Mouse (Mus musculus): ENCODE measurements at regions not wholly inside any gene's neighbourhood (a gene's known extent, or its start where the extent isn't known, plus 50 kb on each side); places are given as distances from the start of the nearest gene placed in this dataset.

DNA sequence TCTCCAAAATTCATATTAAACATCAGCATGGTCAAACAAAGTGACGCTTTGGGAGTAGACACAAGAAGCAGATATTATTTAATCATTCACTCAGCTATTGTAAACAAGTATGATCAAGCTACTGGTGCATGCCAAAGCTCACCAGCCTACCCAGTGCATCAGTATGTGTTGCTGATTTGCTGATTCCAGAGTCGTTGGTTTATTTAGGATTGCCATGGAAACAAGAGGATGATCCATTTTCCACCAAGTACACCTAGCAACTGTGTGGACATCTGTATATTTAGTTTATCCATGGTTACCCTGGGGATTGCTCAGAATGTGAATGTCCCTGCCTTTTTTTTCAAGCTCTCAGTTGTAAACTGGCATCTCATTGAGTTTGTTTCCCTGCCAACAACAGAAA lies 481.9 kb upstream of the Gm11114 start:
- TF ChIP-seq EP300 (IDR thresholded peaks at IDR 0.05) (no peak), CTCF (IDR thresholded peaks at IDR 0.05) (no peak)
- ATAC-seq, result no peak; the same call in 1 of the 2 replicates
- Histone ChIP-seq H3K4me1 (ENCODE audit: insufficient read depth, low read depth, low read length) (no peaks in the 10 kb centered on the region), H3K9ac (replicated peaks; ENCODE audit: low read depth) (no peak overlapping the region), H3K4me3 (ENCODE audit: low read depth, low read length) (no peak overlapping the region), H3K4me2 (replicated peaks; ENCODE audit: low read depth, low read length) (no peak overlapping the region), H3K9me3 (ENCODE audit: low read length) (no peaks in the 10 kb centered on the region), H3K27me3 (replicated peaks; ENCODE audit: insufficient read depth, low read length) (no peaks in the 10 kb centered on the region), H3K36me3 (ENCODE audit: insufficient read depth, low read length) (no peaks in the 10 kb centered on the region), H3K27ac (ENCODE audit: low read length) (no peak overlapping the region)
- 31% methylated on average over 2 of the region's 2 CpGs for WGBS
- DNase-seq (ENCODE audit: low spot score), result no peak

DNA sequence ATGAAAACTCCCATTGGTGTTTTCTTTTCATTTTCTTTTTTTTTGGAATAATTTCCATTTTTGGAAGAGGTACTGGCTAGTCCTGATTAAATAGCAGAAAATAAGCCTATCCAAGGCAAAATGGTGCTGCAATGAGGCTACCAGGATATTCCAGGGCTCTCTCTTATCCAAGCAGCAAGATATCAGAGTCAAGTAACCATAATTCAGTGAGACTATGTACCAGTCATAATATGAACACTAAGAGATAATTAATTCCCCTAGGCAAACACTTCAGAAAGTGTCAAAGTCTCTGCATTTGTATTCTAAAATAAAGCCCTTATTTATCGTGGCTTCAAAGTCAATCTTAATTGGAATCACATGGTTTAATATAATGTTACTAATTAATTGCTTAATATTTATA lies 475.1 kb upstream of the Gm11114 start:
- H3K4me2 ChIP-seq (replicated peaks; ENCODE audit: low read depth, low read length), result no peak overlapping the region
- H3K9ac ChIP-seq (replicated peaks; ENCODE audit: low read depth), result no peak overlapping the region
- WGBS, result 78% methylated on average over 1 of the region's 1 CpGs
- no peak for ATAC-seq
- DNase-seq (ENCODE audit: low spot score), result no peak
- no peak overlapping the region for H3K4me3 ChIP-seq (ENCODE audit: low read depth, low read length)
- TF ChIP-seq EP300 (IDR thresholded peaks at IDR 0.05) (no peak), CTCF (IDR thresholded peaks at IDR 0.05) (no peak)
- no peaks in the 10 kb centered on the region for H3K4me1 ChIP-seq (ENCODE audit: insufficient read depth, low read depth, low read length)
- no peaks in the 10 kb centered on the region for H3K27me3 ChIP-seq (replicated peaks; ENCODE audit: insufficient read depth, low read length)
- no peaks in the 10 kb centered on the region for H3K36me3 ChIP-seq (ENCODE audit: insufficient read depth, low read length)
- H3K9me3 ChIP-seq (ENCODE audit: low read length), result no peaks in the 10 kb centered on the region
- no peak overlapping the region for H3K27ac ChIP-seq (ENCODE audit: low read length)

DNA sequence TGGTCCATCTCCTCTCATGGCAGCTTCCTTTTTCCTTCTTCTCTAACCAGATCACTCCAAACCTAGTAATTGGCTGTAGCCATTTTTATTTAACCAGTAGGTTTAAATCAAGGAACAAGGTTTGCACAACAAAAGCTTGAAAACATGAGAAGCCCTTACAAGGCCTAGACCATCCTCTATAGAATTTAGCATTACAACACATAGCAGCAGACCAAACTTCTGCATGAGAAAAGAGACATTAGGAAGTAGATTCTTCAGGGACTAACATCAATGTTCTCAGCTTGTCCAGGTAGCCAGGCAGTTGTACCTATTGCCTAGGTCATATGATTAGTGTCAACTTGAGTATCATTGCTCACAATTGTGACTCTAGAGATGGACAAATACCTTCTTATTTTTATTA lies 468.6 kb upstream of the Gm11114 start:
- ATAC-seq (no peak), DNase-seq (ENCODE audit: low spot score) (no peak)
- Histone ChIP-seq H3K4me3 (ENCODE audit: low read depth, low read length) (no peak overlapping the region), H3K36me3 (ENCODE audit: insufficient read depth, low read length) (no peaks in the 10 kb centered on the region), H3K9ac (replicated peaks; ENCODE audit: low read depth) (no peak overlapping the region), H3K9me3 (ENCODE audit: low read length) (no peaks in the 10 kb centered on the region), H3K4me1 (ENCODE audit: insufficient read depth, low read depth, low read length) (no peaks in the 10 kb centered on the region), H3K4me2 (replicated peaks; ENCODE audit: low read depth, low read length) (no peak overlapping the region), H3K27me3 (replicated peaks; ENCODE audit: insufficient read depth, low read length) (no peaks in the 10 kb centered on the region), H3K27ac (ENCODE audit: low read length) (no peak overlapping the region)
- TF ChIP-seq CTCF (IDR thresholded peaks at IDR 0.05), result no peak
- no peak for TF ChIP-seq EP300 (IDR thresholded peaks at IDR 0.05)

DNA sequence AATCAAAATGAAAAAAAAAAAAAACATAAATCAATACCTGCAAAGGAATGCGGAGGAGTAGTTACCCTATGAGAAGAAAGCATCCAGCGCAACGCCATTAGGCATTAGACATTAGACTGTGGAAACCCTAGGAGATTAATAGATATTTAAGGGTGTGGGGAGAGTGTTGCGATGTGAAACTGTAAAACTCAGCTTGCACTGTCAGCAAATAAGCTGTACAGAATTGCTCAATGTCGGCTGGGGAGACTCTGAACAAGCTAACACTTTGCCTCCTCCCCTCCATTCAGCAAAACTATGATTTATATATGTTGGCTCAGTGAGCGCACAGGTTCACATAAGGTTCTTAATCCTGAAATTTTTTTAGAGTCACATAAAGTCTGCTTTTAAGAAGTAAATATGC lies 451.0 kb upstream of the Gm11114 start:
- ATAC-seq, result no peak
- H3K27ac ChIP-seq (ENCODE audit: low read length), result no peak overlapping the region

DNA sequence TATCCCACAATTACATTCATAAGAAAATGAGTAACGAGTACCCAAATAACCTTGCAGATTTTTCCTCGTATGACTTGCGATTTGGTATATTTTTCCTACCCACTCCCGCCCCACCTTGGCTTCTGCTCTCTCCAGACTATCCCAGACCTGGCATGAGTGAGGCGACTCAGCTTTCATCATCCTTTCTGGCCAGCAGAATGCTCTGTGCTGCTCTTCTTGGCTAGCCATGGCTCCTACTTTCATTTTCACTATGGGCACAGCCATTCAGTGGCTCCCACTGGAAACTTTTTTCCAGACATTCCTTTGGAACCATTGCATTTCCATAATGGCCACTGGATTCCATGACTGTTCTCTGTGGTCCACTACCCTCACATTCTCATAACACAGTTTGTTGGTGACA lies 449.1 kb upstream of the Gm11114 start:
- H3K4me2 ChIP-seq (replicated peaks; ENCODE audit: low read depth, low read length), result no peak overlapping the region
- no peaks in the 10 kb centered on the region for H3K9me3 ChIP-seq (ENCODE audit: low read length)
- no peaks in the 10 kb centered on the region for H3K4me1 ChIP-seq (ENCODE audit: insufficient read depth, low read depth, low read length)
- TF ChIP-seq EP300 (IDR thresholded peaks at IDR 0.05), result no peak
- WGBS, result 83% methylated on average over 5 of the region's 5 CpGs
- H3K36me3 ChIP-seq (ENCODE audit: insufficient read depth, low read length), result no peaks in the 10 kb centered on the region
- ATAC-seq, result no peak
- no peak overlapping the region for H3K4me3 ChIP-seq (ENCODE audit: low read depth, low read length)
- no peak overlapping the region for H3K9ac ChIP-seq (replicated peaks; ENCODE audit: low read depth)
- DNase-seq (ENCODE audit: low spot score), result no peak
- H3K27me3 ChIP-seq (replicated peaks; ENCODE audit: insufficient read depth, low read length), result no peaks in the 10 kb centered on the region
- H3K27ac ChIP-seq (ENCODE audit: low read length), result no peak overlapping the region

More for the DNA sequence above, 451.0 kb upstream of the Gm11114 start:
- peak; percentile 38 for DNase-seq (ENCODE audit: low spot score)
- WGBS, result 53% methylated on average over 6 of the region's 6 CpGs
- no peaks in the 10 kb centered on the region for H3K36me3 ChIP-seq (ENCODE audit: insufficient read depth, low read length)
- H3K9me3 ChIP-seq (ENCODE audit: low read length), result no peaks in the 10 kb centered on the region
- H3K9ac ChIP-seq (replicated peaks; ENCODE audit: low read depth), result no peak overlapping the region
- no peak overlapping the region for H3K4me3 ChIP-seq (ENCODE audit: low read depth, low read length)
- TF ChIP-seq CTCF (IDR thresholded peaks at IDR 0.05) (no peak), EP300 (IDR thresholded peaks at IDR 0.05) (no peak)
- no peaks in the 10 kb centered on the region for H3K4me1 ChIP-seq (ENCODE audit: insufficient read depth, low read depth, low read length)
- no peak overlapping the region for H3K4me2 ChIP-seq (replicated peaks; ENCODE audit: low read depth, low read length)
- H3K27me3 ChIP-seq (replicated peaks; ENCODE audit: insufficient read depth, low read length), result no peaks in the 10 kb centered on the region

DNA sequence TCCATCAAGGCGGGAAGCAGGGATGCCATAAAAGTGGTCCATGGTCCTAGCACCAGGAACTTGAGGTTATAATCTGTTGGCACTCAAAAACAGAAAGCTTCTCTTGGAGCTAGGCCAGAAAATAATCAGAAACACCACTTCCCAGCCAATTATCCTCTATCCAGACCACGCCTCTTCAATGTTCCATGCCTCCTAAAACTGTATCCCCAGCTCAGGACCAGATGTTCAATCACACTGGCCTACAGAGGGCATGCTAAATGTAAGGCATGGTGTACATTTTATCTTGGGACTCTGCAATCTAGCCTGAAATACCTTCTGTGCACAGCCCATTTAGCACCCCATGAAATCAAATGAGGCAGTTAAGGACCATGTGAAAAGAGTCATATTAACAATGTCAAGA lies 418.4 kb upstream of the Gm11114 start:
- Histone ChIP-seq H3K27ac (ENCODE audit: low read length) (no peak overlapping the region), H3K4me2 (replicated peaks; ENCODE audit: low read depth, low read length) (no peak overlapping the region), H3K9me3 (ENCODE audit: low read length) (no peaks in the 10 kb centered on the region), H3K36me3 (ENCODE audit: insufficient read depth, low read length) (no peaks in the 10 kb centered on the region), H3K4me1 (ENCODE audit: insufficient read depth, low read depth, low read length) (no peaks in the 10 kb centered on the region), H3K27me3 (replicated peaks; ENCODE audit: insufficient read depth, low read length) (no peaks in the 10 kb centered on the region), H3K4me3 (ENCODE audit: low read depth, low read length) (no peak overlapping the region), H3K9ac (replicated peaks; ENCODE audit: low read depth) (no peak overlapping the region)
- WGBS, result 59% methylated on average over 2 of the region's 2 CpGs
- no peak for TF ChIP-seq EP300 (IDR thresholded peaks at IDR 0.05)
- TF ChIP-seq CTCF (IDR thresholded peaks at IDR 0.05), result no peak
- no peak for ATAC-seq
- no peak for DNase-seq (ENCODE audit: low spot score)

DNA sequence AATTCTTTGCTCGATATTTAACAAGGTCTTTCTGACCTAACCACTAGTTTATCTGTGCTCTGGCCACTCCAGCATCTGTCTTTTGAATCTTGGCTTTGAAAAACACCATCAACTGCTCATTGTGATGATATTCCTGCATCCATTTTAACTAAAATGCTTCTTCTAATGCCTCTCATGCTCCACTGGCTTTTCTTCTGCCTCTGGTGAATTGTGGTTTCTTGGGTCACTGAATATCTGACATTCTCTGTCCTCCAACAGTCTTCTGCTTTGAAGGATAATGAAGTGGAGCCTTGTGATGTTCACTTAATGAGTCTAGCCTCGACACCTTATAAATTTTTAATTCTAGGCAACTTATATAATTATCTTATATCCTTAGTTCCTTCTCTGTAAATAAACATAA lies 416.5 kb upstream of the Gm11114 start:
- WGBS, result 62% methylated on average over 2 of the region's 2 CpGs
- Histone ChIP-seq H3K4me1 (ENCODE audit: insufficient read depth, low read depth, low read length) (no peaks in the 10 kb centered on the region), H3K27ac (ENCODE audit: low read length) (no peak overlapping the region), H3K9me3 (ENCODE audit: low read length) (no peaks in the 10 kb centered on the region), H3K27me3 (replicated peaks; ENCODE audit: insufficient read depth, low read length) (no peaks in the 10 kb centered on the region), H3K4me3 (ENCODE audit: low read depth, low read length) (no peak overlapping the region), H3K4me2 (replicated peaks; ENCODE audit: low read depth, low read length) (no peak overlapping the region), H3K36me3 (ENCODE audit: insufficient read depth, low read length) (no peaks in the 10 kb centered on the region), H3K9ac (replicated peaks; ENCODE audit: low read depth) (no peak overlapping the region)
- no peak for DNase-seq (ENCODE audit: low spot score)
- TF ChIP-seq CTCF (IDR thresholded peaks at IDR 0.05) (no peak), EP300 (IDR thresholded peaks at IDR 0.05) (no peak)
- no peak for ATAC-seq

Measured in lung, postnatal 0 days (tissue).